Mouse (Mus musculus): ENCODE results near the gene Olfr643. TPM values are rescaled to one million over a fixed set of nuclear protein-coding genes. Genes with fewer than 3 reads are reported as not detected.

Olfr643 gene
- polyA plus RNA-seq, 1 experiment from 2014 or later = not detected

GRCm38 (mm10) chr7:104085365-104085764 lies 51.8 kb downstream of the Olfr643 start, which contains the start of gene Olfr645:
TSS of gene Olfr645 (minus strand) at chr7:104085465.
- 36% methylated on average over 1 of the region's 1 CpGs for WGBS
- Histone ChIP-seq H3K27ac (no peak within 1 kb of the TSS), H3K4me2 (no peak within 1 kb of the TSS), H3K9me3 (no peaks in the 10 kb centered on the region), H3K36me3 (no peaks in the 10 kb centered on the region), H3K4me3 (no peak within 1 kb of the TSS), H3K4me1 (no peaks in the 10 kb centered on the region), H3K9ac (no peak within 1 kb of the TSS), H3K27me3 (no peaks in the 10 kb centered on the region)
- no peak for ATAC-seq (ENCODE audit: insufficient number of reproducible peaks, insufficient read depth, low FRiP score, low TSS enrichment, low read depth)

- Histone ChIP-seq H3K9ac (no peak within 1 kb of the TSS), H3K9me3 (no peaks in the 10 kb centered on the region), H3K27ac (no peak within 1 kb of the TSS), H3K4me2 (no peak within 1 kb of the TSS), H3K4me1 (no peaks in the 10 kb centered on the region), H3K36me3 (no peaks in the 10 kb centered on the region), H3K4me3 (no peak within 1 kb of the TSS), H3K27me3 (no peaks in the 10 kb centered on the region)
- WGBS = 60% methylated on average over 2 of the region's 2 CpGs
- ATAC-seq (ENCODE audit: insufficient number of reproducible peaks, insufficient read depth, low FRiP score, low TSS enrichment, low read depth) = no peak
Observed at GRCm38 (mm10) chr7:104071769-104072168, 65.4 kb downstream of the Olfr643 start, which contains the start of gene Olfr644. TSS of gene Olfr644 (minus strand) at chr7:104071869.

GRCm38 (mm10) chr7:104061345-104061744 lies 75.9 kb downstream of the Olfr643 start, which contains the start of gene 4930516K23Rik:
TSS of gene 4930516K23Rik (minus strand) at chr7:104061445.
- H3K27ac ChIP-seq = no peak within 1 kb of the TSS
- ATAC-seq (ENCODE audit: insufficient number of reproducible peaks, insufficient read depth, low FRiP score, low TSS enrichment, low read depth) = no peak
- H3K4me2 ChIP-seq = no peak within 1 kb of the TSS
- H3K9ac ChIP-seq = no peak within 1 kb of the TSS
- no peaks in the 10 kb centered on the region for H3K36me3 ChIP-seq
- no peaks in the 10 kb centered on the region for H3K9me3 ChIP-seq
- H3K4me1 ChIP-seq = no peaks in the 10 kb centered on the region
- no peak within 1 kb of the TSS for H3K4me3 ChIP-seq
- no peaks in the 10 kb centered on the region for H3K27me3 ChIP-seq
- WGBS = 53% methylated on average over 2 of the region's 2 CpGs

- no peaks in the 10 kb centered on the region for H3K4me1 ChIP-seq
- no peak overlapping the region for H3K9ac ChIP-seq
- WGBS = 94% methylated on average over 1 of the region's 1 CpGs
- ATAC-seq (ENCODE audit: insufficient number of reproducible peaks, insufficient read depth, low FRiP score, low TSS enrichment, low read depth) = no peak
- H3K27me3 ChIP-seq = no peaks in the 10 kb centered on the region
- H3K4me2 ChIP-seq = no peak overlapping the region
- H3K27ac ChIP-seq = no peak overlapping the region
- no peak overlapping the region for H3K4me3 ChIP-seq
- H3K9me3 ChIP-seq = no peaks in the 10 kb centered on the region
- H3K36me3 ChIP-seq = no peaks in the 10 kb centered on the region
Observed at GRCm38 (mm10) chr7:104059215-104059614, 78.0 kb downstream of the Olfr643 start.

- Histone ChIP-seq H3K4me1 (no peaks in the 10 kb centered on the region), H3K27me3 (no peaks in the 10 kb centered on the region), H3K9ac (no peak within 1 kb of the TSS), H3K9me3 (no peaks in the 10 kb centered on the region), H3K4me3 (no peak within 1 kb of the TSS), H3K36me3 (no peaks in the 10 kb centered on the region), H3K4me2 (no peak within 1 kb of the TSS), H3K27ac (no peak within 1 kb of the TSS)
- no peak for ATAC-seq (ENCODE audit: insufficient number of reproducible peaks, insufficient read depth, low FRiP score, low TSS enrichment, low read depth)
- 65% methylated on average over 1 of the region's 1 CpGs for WGBS
Observed at GRCm38 (mm10) chr7:104052566-104052965, 84.6 kb downstream of the Olfr643 start, which contains the start of gene Olfr642. TSS of gene Olfr642 (minus strand) at chr7:104052666.

GRCm38 (mm10) chr7:104050745-104051144 lies 86.5 kb downstream of the Olfr643 start:
- no peaks in the 10 kb centered on the region for H3K4me1 ChIP-seq
- no peak for ATAC-seq (ENCODE audit: insufficient number of reproducible peaks, insufficient read depth, low FRiP score, low TSS enrichment, low read depth)
- H3K9ac ChIP-seq = no peak overlapping the region
- H3K27me3 ChIP-seq = no peaks in the 10 kb centered on the region
- no peaks in the 10 kb centered on the region for H3K9me3 ChIP-seq
- H3K36me3 ChIP-seq = no peaks in the 10 kb centered on the region
- H3K4me3 ChIP-seq = no peak overlapping the region
- 85% methylated on average over 4 of the region's 4 CpGs for WGBS
- no peak overlapping the region for H3K4me2 ChIP-seq
- H3K27ac ChIP-seq = no peak overlapping the region

GRCm38 (mm10) chr7:104035145-104035544 lies 102.1 kb downstream of the Olfr643 start, which contains the start of gene Olfr641:
TSS of gene Olfr641 (plus strand) at chr7:104035445.
- H3K4me3 ChIP-seq = no peak within 1 kb of the TSS
- WGBS = 60% methylated on average over 1 of the region's 1 CpGs
- no peaks in the 10 kb centered on the region for H3K27me3 ChIP-seq

GRCm38 (mm10) chr7:104026978-104027377 lies 110.2 kb downstream of the Olfr643 start:
- H3K4me3 ChIP-seq = no peak overlapping the region
- ATAC-seq (ENCODE audit: insufficient number of reproducible peaks, insufficient read depth, low FRiP score, low TSS enrichment, low read depth) = no peak
- no peaks in the 10 kb centered on the region for H3K4me1 ChIP-seq
- WGBS = 70% methylated on average over 3 of the region's 3 CpGs
- no peak overlapping the region for H3K27ac ChIP-seq
- no peak overlapping the region for H3K4me2 ChIP-seq
- no peak overlapping the region for H3K9ac ChIP-seq
- H3K36me3 ChIP-seq = no peaks in the 10 kb centered on the region
- H3K9me3 ChIP-seq = no peaks in the 10 kb centered on the region
- no peaks in the 10 kb centered on the region for H3K27me3 ChIP-seq

More at GRCm38 (mm10) chr7:104035145-104035544, 102.1 kb downstream of the Olfr643 start, which contains the start of gene Olfr641:
- no peaks in the 10 kb centered on the region for H3K36me3 ChIP-seq
- H3K4me1 ChIP-seq = no peaks in the 10 kb centered on the region
- no peak within 1 kb of the TSS for H3K4me2 ChIP-seq
- no peaks in the 10 kb centered on the region for H3K9me3 ChIP-seq
- H3K27ac ChIP-seq = no peak within 1 kb of the TSS
- H3K9ac ChIP-seq = no peak within 1 kb of the TSS
- no peak for ATAC-seq (ENCODE audit: insufficient number of reproducible peaks, insufficient read depth, low FRiP score, low TSS enrichment, low read depth)

GRCm38 (mm10) chr7:104025473-104025872 lies 111.7 kb downstream of the Olfr643 start, which contains the start of gene Olfr640:
TSS of gene Olfr640 (minus strand) at chr7:104025573.
- H3K9ac ChIP-seq = no peak within 1 kb of the TSS
- H3K27me3 ChIP-seq = no peaks in the 10 kb centered on the region
- no peaks in the 10 kb centered on the region for H3K4me1 ChIP-seq
- no peaks in the 10 kb centered on the region for H3K9me3 ChIP-seq
- H3K36me3 ChIP-seq = no peaks in the 10 kb centered on the region
- no peak within 1 kb of the TSS for H3K4me3 ChIP-seq
- no peak within 1 kb of the TSS for H3K4me2 ChIP-seq
- H3K27ac ChIP-seq = no peak within 1 kb of the TSS
- WGBS = 76% methylated on average over 6 of the region's 6 CpGs
- no peak for ATAC-seq (ENCODE audit: insufficient number of reproducible peaks, insufficient read depth, low FRiP score, low TSS enrichment, low read depth)

- no peak overlapping the region for H3K4me3 ChIP-seq
- H3K27me3 ChIP-seq = no peaks in the 10 kb centered on the region
- H3K27ac ChIP-seq = no peak overlapping the region
- no peak overlapping the region for H3K4me2 ChIP-seq
- no peaks in the 10 kb centered on the region for H3K36me3 ChIP-seq
- no peak overlapping the region for H3K9ac ChIP-seq
- H3K9me3 ChIP-seq = no peaks in the 10 kb centered on the region
- H3K4me1 ChIP-seq = no peaks in the 10 kb centered on the region
- no peak for ATAC-seq (ENCODE audit: insufficient number of reproducible peaks, insufficient read depth, low FRiP score, low TSS enrichment, low read depth)
- 89% methylated on average over 6 of the region's 6 CpGs for WGBS
Observed at GRCm38 (mm10) chr7:104021651-104022050, 115.6 kb downstream of the Olfr643 start.

GRCm38 (mm10) chr7:104018953-104019352 lies 118.3 kb downstream of the Olfr643 start:
- Histone ChIP-seq H3K4me3 (no peak overlapping the region), H3K27me3 (no peaks in the 10 kb centered on the region), H3K4me1 (no peaks in the 10 kb centered on the region), H3K27ac (no peak overlapping the region), H3K9ac (no peak overlapping the region), H3K9me3 (no peaks in the 10 kb centered on the region), H3K36me3 (no peaks in the 10 kb centered on the region), H3K4me2 (no peak overlapping the region)
- 81% methylated on average over 1 of the region's 1 CpGs for WGBS
- ATAC-seq (ENCODE audit: insufficient number of reproducible peaks, insufficient read depth, low FRiP score, low TSS enrichment, low read depth) = no peak

- no peak for ATAC-seq (ENCODE audit: insufficient number of reproducible peaks, insufficient read depth, low FRiP score, low TSS enrichment, low read depth)
- H3K4me2 ChIP-seq = no peak within 1 kb of the TSS
- H3K4me1 ChIP-seq = no peaks in the 10 kb centered on the region
- no peaks in the 10 kb centered on the region for H3K27me3 ChIP-seq
- H3K9ac ChIP-seq = no peak within 1 kb of the TSS
- no peaks in the 10 kb centered on the region for H3K9me3 ChIP-seq
- no peaks in the 10 kb centered on the region for H3K36me3 ChIP-seq
- no peak within 1 kb of the TSS for H3K4me3 ChIP-seq
- H3K27ac ChIP-seq = no peak within 1 kb of the TSS
Observed at GRCm38 (mm10) chr7:104017203-104017602, 120.0 kb downstream of the Olfr643 start, which contains the start of gene Olfr639. TSS of gene Olfr639 (minus strand) at chr7:104017303.

All from embryonic facial prominence, embryonic 13.5 days (tissue).